Mouse (Mus musculus) lung, postnatal 4 days (tissue): ENCODE data around the gene Slc1a5.

Source experiments
- DNase-seq, 2 experiments: peaks; one replicate each; pipeline ENCODE4 v3.0.0; 2021

The Slc1a5 gene

GRCm38 (mm10) chr7:16783224-16783688 lies 2.1 kb downstream of the Slc1a5 start:
- DNase-seq: peak; percentile 49

DNA sequence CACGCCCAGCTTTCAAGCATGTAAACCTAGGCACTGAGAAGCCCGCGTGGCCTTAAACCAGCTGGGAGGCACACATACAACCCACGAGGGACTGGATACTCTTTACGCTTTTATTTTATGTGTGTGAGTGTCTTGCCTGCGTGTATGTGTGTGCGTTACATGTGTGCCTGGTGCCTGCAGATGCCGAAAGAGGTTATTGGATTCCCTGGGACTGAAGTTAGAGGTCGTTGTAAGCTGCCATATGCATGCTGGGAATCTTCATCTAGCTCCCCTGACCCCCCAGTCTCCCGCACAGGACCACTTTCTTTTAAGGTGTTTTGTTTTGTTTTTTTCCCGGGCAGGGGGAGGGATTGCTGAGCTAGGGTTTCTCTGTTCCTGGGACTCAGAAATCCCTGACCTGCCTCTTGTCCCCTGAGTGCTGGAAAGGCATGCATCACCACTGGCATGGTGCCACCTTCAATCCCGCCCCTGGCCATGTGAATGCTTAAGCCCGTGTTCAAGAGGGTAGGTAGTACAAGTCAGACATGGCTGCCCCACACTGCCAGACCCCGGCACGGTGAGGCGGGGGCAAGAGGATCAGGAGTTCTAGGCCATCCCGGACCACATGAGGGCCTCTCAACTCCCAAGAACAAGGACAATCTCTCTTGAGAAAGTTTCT lies 2.7 kb downstream of the Slc1a5 start:
- DNase-seq: peak; percentile 82 to 91

- DNase-seq: peak; percentile 54 to 62
Observed at GRCm38 (mm10) chr7:16784498-16784976, 3.4 kb downstream of the Slc1a5 start.

- DNase-seq: no peak
Observed at GRCm38 (mm10) chr7:16785541-16786083, 4.5 kb downstream of the Slc1a5 start.

GRCm38 (mm10) chr7:16792316-16792715 lies 11.2 kb downstream of the Slc1a5 start:
- DNase-seq: peak; percentile 76 to 91

GRCm38 (mm10) chr7:16793010-16793725 lies 12.0 kb downstream of the Slc1a5 start:
- DNase-seq: peak; percentile 46 to 77

DNA sequence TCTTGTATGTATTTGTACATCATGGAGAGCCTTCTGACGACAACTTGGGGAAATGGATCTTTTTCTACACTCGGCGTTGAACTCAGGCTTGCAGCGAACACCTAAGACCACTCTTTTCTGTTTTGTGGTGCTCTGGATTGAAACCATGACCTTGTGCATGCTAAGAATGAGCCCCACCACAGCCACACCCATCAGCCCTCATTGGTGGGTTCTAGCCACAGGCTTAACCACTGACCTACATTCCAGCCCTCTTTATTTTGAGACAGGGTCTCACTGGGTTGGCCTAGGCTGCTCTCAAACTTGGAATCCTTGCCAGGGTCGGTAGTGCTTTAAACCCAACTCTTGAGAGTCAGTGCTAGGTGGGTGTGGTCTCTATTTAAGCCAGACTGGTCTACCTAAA lies 13.7 kb downstream of the Slc1a5 start:
- no peak for DNase-seq

DNA sequence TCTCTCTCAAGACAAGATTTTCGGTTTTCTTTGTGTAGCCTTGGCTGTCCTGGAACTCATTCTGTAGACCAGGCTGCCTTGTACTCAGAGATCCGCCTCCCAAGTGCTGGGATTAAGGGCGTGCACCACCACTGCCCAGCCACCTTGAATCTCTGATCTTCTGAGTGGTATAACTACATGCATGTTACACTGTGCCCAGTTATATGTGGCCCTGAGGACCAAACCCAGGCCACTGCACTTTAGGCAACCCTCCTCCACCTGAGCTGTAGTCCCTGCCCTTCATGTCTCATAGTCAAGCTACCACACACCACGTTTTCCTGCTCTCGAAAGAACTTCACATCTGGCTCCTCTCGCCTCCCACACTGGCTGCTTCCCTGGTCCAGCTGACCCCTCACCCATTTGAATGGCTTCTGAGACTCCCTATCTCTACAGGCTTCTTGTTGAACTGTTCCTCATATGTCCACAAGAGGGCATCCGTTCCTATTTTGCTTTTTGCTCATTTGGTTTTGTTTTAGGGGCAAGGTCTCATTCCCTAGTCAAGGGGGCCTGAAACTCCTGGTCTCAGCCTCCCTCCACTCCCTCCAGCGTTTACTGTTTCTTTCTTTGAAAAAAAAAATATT lies 23.4 kb downstream of the Slc1a5 start:
- no peak for DNase-seq

DNA sequence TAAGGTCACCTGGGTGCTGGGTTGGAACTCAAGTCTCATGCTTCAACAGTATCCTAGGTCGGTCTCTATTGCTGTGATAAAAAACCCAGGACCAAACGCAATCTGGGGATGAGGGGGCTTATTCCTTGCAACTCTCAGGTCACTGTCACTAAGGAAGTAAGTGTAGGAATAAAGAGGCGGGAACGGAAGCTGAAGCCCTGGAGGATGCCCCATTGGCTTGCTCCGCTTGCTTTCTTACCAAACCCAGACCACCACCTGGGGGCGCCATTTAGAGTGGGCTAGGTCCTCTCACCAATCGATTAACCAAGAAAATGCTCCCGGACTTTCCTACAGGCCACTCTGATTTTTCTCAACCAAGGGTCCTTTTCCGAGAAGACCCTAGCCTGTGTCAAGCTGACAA lies 26.8 kb downstream of the Slc1a5 start:
- no peak for DNase-seq

GRCm38 (mm10) chr7:16808647-16809046 lies 27.5 kb downstream of the Slc1a5 start:
- peak in 1 of 2 experiments; percentile 42 for DNase-seq

- peak; percentile 71 to 82 for DNase-seq
Observed at GRCm38 (mm10) chr7:16809739-16810138, 28.6 kb downstream of the Slc1a5 start.

DNA sequence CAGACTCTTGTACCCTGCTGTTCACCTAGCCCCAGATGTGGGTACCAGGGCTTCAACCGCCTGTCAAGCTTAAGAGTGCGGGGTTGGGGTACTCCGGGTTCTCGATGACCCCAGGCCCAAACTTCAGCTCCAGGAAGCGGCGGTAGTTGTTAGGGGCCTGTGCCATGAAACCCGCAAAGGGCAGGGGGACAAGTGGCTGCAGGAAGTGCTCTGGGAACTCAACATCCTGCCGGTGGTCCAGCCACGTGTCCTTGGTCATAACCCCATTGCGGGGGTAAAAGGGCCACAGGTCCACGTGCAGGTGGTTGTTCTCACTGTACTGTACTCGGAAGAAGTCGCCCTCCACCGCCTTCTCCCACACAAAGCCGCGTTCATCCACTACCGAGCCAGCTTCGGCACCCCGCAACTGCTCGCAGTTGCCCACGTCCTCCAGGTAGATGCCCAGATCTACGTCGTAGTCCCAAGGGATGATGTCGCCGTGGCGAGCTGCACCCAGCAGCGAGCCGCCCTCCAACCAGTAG lies 29.3 kb downstream of the Slc1a5 start:
- no peak for DNase-seq

- peak; percentile 40 to 59 for DNase-seq
Observed at GRCm38 (mm10) chr7:16810920-16811648, 29.9 kb downstream of the Slc1a5 start.

GRCm38 (mm10) chr7:16811649-16812070 lies 30.5 kb downstream of the Slc1a5 start:
- DNase-seq: no peak

DNA sequence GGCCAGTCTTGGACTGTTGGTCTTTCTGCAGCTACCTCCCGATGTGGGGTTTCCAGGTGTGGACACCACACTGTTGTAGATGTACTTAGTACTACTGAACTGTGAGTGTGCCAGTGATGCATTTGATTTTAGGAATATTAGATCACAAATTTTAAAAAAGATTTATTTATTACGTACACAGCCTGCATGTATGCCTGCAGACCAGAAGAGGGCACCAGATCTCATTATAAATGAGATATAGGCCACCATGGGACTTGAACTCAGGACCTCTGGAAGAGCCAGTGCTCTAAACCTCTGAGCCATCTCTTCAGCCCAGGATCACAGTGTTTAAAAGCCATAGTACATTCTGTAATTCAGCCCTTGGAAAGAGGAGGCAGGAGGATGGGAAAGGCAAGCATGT lies 31.4 kb downstream of the Slc1a5 start:
- no peak for DNase-seq

- no peak for DNase-seq
Observed at GRCm38 (mm10) chr7:16815351-16815941, 34.3 kb downstream of the Slc1a5 start, which contains the start of gene Strn4. Gene Strn4 (plus strand): TSS chr7:16815889.

GRCm38 (mm10) chr7:16816078-16816474 lies 34.9 kb downstream of the Slc1a5 start:
- peak; percentile 83 to 90 for DNase-seq

GRCm38 (mm10) chr7:16816475-16817122 lies 35.5 kb downstream of the Slc1a5 start, which contains the start of gene Fkrp:
Gene Fkrp (minus strand): TSS chr7:16816732.
- peak; percentile 71 to 72 for DNase-seq

- no peak for DNase-seq
Observed at GRCm38 (mm10) chr7:16817693-16818092, 36.6 kb downstream of the Slc1a5 start.

GRCm38 (mm10) chr7:16819794-16820193 lies 38.7 kb downstream of the Slc1a5 start:
- DNase-seq: no peak

GRCm38 (mm10) chr7:16820271-16820763 lies 39.2 kb downstream of the Slc1a5 start:
- no peak for DNase-seq
